Mouse (Mus musculus) left cerebral cortex, adult 11 months (tissue): ENCODE data around the gene Plxna1.

Experiments
- DNase-seq: peaks from one replicate; pipeline ENCODE4 v3.0.0; 2022; ENCODE audit warnings: low spot score

Plxna1 gene

DNA sequence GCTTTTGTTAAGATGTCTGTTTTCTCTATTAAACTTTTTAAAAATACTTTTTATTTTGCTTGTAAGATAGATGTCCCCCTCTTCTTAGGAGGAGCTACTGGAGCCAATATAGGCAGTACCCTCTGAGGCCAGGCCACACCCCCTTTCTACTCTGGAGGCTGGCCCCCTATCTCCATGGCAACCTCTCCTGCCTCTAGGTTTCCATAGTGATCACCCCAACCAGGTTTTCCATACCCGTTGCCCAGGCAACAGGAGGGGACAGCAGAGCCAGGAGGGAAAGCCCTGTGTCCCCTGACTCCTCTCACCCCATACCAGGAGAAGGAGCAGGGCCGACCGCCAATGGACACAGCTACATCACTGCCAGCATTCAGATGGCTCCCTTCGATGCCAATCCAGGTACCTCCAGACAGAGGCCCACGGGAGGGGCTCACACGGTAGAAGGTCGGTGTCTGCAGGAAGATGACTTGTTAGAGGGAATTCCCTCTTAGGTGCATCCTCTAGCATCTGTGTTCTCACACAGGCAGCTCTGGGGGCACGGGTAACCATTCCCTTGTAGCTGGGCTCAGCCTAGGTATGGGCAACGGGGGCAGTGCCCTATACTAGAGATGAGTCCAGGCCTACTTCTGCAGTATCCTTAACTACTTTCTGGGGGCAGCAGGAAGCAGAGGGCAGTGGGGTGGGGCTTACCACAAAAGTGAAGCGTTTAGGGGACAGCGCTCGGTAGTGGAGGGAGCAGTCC lies 28.3 kb downstream of the Plxna1 start:
- no peak for DNase-seq

DNA sequence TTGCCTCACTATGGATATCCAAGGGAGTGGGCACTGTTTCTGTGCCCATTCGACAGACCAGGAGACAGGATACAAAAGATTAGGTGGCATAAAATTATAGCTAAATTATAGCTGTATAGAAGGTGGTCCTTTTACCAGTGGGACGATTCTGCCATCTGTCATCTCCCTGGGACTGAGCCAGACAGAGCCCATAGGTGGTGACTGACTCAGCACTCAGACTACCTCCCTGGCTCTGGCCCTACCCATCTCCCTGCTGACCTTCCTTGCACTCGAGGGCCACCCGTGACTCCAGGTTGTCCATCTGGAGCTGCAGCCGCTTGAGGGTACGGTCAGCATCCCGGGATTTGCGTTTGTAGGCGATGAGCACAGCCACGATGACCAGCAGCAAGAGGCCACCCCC lies 31.5 kb downstream of the Plxna1 start:
- no peak for DNase-seq

DNA sequence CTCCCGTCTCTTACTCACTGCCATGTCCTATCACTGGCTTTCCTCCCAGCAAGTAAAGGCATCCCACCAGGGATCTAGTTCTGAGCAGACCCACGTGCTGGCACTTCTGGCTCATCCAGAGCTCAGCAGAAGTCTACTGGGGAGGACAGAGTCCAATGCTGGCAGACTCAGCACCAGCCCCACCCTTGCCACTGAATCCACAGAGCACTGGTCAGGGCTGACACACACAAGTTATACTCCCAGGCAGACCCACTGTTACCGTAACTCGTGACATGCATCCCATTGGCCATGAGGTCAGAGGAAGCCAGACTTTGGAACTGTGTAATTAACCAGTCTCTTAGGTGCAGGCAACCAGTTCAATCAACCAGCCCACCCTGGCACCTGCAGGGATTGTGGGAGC lies 33.8 kb downstream of the Plxna1 start:
- DNase-seq: no peak

DNA sequence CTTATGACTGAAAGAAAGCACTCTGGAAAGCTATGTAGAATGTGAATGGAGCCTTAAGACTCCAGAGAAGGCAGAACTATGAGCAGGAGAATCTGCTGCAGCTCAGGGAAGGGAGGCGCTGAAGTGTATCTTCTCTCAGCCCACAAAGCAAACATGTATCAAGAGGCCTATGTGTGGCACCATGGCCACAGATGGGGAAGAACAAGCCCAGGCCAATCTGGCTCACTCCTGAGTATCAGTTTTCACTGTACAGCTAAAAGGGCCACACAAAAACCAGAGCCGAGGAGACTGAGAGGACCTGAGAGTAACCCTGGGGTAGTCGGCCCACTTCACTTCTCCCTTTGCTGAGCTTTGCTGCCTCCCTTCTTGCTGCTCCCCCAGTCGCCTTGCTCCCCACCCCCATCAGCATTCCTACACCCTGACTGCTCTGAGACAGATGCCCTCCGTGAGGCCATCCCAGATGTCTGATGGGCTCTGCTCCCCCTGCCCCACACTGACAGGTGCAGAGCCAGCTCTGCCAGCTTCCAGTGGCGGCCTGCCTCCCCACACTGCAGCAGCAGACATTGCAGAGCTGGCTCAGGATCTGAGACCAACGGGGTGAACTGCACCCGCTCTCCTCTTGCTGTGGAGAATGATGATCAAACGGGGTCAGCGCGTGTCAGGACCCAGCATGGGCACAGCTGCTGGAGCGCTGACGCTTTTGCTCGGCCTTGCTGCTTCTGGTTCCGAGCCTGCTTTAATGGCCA lies 34.5 kb downstream of the Plxna1 start:
- no peak for DNase-seq

DNA sequence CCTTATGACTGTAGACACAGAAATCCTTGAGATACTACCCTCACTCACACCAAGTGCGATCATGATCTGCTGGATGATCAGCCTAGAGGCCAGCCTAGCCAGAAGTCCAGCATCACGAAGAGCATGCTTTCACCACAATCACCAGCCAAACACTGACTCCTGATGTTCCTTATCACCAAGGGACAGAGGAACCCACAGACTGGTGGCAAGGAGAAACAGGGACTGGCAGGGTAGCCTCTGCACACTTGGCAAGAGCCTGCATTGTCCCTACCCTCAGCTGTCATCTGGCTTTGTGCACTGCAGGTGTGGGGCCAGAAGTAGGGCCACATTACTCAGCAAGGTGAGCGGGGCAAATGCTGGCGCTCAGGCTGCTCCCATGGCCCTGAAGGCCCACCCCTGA lies 37.6 kb downstream of the Plxna1 start:
- no peak for DNase-seq

DNA sequence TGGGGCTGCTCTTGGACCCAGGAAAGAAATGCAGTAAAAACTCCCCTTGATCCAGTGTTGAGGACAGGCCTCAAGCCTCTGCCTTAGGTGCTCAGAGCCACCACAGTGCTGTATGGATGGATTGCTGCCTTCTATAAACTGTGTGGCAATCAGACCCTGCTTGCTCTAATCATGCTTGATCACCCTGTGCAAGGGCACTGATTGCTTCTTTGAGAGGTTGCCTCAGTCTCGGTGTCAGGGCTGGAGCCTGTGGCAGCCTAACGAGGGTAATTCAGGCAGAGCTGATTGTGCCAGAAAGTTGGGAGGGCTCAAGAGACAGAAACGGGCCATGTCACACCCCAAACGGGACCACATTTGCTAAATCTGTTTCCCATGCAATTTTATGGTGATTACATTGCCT lies 47.2 kb downstream of the Plxna1 start:
- DNase-seq: no peak

DNA sequence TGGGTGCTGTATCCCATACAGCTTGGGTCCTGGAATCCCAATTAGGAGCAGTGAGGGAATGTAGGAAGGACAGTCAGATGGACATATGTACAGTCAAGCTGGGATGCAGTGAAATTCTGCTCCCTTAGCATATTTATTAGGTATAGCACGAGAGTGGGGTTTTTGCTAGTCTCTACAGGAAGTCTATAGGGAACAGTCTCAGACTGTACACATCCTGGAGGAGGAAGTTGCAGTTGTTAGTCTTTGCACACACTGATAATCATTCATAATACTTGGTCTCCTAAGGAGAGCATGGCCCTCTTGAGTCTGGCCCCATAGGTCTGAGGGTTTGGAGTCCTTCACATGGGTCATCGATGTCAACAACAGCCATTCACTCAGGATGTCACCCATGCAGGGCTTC lies 50.9 kb downstream of the Plxna1 start:
- no peak for DNase-seq

DNA sequence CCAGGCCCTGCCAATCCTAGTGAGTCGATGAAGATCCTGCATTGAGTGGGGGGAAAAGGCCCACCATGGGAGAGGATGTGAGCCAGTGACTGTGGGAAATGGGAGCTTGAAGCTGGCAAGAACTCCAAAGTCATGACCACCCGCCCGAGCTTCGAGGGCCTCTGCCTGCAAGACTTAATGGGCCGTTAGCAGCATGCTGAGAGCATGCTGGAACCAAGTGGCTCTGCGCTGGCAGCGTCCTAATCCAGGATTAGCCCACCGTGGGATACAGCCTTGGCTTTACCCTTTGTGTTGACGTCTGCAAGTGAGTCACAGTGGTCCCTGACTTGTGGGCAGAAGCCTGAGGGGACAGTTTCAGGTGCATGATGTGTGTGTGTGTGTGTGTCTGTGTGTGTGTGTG lies 52.2 kb downstream of the Plxna1 start:
- DNase-seq: no peak

DNA sequence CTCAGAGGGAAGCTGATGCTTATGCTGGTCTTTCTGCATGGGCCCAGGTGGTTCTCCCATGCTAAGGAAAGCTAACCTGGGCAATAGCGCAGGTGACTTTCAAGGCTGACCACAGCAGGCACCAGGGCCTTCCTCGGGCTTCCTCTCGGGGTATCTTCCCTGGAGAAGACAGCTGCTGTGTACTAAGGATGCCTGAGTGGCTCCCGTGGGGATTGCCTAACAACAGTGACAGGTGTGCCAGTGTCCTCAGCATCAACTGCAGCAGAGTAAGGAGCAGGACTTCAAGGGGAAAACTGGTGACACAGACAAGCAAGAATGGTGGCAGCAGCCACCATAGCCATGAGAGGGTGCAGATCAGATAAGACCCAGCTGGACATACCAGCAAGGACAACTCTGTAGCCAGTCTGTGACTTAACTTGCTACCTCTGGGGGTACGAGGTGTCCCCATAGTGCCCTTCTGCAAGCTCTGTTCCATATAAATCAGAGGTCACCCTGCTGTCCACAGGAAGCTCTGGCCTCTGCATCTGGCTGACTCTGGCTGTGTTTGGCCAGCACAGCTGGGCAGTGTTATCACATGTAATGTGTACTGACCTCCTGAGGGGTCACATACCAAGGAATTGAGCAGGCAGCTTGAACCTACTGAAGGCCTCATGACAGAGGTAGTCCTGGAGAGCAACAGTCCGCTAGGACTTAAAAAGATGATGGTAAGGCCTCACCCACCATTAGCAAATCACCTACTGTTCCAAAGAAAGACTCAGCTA lies 54.0 kb downstream of the Plxna1 start:
- DNase-seq: no peak

DNA sequence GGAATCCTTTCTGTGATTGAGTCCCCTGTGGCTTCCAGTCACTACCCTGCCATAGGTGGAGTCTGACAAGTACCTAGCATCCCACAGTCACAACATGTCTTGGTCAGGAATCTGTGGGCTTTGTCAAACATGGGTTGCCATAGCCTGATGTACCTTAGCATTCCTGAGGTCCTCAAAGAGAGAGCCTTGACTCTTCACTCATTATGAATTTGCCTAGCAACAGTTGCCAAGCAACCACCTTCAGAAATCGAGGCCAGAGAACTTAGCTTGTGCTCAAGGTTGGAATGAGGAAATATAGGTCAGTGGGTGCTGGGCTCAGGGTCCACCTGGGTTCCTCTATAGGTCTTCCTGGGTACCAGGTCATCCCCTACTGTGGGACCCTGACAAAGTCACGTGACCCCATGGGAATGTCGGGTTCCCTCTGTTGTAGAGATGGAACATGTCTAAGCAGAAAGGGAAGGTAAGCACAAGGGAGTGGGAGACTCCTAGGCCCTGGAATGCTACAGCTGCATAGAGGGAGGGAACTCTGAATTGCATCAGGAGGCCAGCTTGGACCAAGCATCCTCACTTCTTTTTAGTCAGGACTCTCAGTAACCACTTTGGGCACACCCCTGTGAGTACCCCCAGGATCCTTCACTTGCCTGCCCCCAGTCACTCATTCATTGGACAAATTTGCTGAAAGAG lies 57.9 kb downstream of the Plxna1 start:
- DNase-seq: peak; percentile 38

DNA sequence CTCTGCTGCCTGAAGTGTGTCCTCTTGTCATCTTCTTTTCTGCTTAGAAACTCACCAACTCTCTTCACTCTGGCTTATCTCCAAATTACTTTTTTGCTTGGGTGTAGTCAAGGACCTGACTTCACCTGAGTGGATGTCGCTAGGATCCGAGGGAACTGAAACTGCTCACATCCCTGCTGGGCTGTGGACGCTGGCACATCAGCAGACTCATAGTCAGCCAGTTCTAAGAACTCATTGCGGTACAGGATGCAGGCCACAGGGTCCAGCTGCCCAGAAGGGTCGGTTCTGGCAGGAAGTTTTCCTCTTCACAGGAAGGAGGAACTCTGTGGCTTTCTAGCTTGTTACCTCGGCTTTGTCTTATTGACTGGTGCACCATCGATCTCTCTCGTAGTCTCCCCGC lies 62.6 kb downstream of the Plxna1 start:
- DNase-seq: no peak

DNA sequence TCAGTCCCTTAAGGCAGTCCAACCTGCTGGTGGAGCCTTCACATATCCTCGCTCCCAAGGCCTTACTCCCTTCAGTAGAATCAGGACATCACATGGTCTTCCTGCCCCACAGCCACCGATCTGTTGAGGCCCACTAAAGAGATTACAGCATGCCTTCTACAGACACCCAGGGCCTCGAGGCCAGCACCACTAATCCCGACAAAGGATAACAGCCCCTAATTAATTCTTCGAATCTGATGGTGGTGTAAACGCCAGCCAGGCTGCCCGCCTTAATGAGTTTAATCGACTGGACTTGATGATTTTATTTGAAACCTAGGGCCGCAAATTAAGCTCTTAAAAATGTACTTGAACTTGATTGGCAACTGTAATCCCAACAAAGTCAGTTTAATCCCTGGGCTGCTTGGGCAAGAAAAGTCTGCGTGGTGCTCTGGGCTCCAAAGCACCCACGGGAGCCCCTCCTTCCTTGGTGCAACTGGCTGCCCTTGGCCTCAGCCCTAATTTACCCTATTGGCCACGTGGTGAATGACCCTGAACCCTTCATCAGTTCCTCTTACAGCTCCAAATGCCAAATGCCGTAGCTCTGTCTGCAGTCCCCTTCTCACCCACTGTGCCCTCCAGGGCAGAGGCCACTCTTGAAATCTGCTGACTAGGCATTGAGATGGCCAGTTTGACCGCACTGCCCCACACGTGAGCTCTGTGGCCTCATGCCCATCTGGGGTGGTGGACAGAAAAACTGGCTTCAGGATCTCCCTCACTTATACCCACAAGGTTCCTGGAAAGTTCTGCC lies 65.3 kb downstream of the Plxna1 start:
- no peak for DNase-seq

DNA sequence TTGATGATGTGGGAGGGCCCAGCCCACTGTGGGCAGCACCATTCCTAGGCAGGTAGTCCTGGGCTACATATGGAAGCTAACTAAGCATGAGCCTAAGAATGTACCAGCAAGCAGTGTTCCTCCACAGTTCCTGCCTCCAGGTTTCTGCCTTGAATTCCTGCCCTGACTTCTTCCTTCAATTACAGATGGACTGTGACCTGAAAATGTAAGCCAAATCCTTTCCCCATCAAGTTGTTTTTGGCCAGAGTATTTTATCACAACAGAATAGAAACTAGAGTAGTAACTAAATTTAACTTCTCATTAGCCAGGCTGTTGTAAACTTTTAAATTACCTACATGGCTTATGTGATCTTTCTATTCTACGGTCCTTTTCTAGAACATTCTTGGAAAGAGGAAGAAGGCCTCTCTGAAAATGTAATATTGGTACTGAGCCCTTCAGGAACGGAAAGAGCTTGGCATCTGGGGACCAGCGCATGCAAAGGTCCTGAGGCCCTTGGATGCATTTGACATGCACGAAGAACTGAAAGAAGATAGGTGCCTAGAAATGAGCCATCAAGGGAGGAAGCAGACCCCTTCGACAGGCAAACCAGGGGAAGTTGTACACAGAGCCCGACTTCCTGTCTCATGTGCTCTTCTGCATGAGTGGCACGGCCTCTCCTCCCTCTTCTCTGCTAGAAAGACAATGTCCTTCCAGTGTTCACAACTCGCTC lies 66.3 kb downstream of the Plxna1 start:
- no peak for DNase-seq

DNA sequence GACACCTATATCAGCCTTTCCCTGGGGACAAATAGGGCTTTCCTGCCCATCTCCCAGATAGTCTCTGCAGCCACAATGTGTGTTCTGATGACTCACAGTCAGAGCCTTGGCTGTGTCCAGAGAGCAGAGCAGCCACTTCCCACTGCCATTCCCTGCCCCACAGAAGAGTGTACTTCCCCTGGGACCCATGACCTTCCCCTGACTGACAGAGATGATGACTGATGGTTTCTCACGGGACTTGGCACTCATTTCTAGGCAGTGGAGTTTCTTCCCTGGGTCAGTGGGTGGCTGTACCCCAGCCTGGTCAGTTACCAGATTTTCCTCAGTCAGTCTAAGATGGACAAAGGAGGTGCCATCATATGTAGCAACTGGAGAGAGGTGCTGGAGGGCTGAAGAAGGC lies 67.8 kb downstream of the Plxna1 start:
- DNase-seq: no peak

DNA sequence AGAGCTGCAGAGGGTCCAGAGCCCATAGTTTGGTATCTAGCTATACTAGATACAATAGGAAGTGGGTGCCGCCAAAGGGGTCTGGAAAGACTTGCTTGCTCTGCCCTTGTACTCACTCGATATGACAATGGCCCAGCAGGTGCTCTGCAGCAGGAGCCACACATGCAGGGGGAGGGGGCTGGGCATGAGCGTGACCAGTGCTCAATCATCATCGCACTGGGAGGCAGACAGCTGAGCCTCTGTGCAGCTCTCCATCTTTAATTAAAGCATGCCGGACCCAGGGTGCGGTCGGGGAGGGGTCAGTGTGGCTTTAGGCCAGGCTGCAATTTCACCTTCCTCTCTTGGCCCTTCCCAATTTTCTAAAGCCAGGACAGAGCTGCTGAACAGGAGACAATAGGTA lies 70.9 kb downstream of the Plxna1 start:
- DNase-seq: no peak

DNA sequence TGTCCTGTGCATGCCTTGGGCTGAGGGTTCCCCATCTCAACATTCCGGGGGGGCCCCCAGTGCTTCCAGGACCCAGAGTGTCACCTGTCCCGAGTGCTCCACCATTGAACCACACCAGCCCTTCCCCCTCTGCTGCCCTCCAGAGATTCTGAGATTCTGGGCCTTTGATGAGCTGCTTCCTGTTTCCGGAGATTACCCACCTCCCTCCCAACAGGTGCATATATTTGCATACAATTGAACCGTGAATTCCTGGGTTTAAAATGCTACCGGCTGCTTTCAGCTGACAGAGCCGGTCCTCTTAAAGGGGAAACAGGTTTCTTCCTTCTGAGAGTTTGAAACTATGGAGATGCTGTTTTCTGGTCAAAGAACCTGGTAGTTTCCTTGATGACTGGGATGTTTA lies 74.3 kb downstream of the Plxna1 start:
- no peak for DNase-seq

DNA sequence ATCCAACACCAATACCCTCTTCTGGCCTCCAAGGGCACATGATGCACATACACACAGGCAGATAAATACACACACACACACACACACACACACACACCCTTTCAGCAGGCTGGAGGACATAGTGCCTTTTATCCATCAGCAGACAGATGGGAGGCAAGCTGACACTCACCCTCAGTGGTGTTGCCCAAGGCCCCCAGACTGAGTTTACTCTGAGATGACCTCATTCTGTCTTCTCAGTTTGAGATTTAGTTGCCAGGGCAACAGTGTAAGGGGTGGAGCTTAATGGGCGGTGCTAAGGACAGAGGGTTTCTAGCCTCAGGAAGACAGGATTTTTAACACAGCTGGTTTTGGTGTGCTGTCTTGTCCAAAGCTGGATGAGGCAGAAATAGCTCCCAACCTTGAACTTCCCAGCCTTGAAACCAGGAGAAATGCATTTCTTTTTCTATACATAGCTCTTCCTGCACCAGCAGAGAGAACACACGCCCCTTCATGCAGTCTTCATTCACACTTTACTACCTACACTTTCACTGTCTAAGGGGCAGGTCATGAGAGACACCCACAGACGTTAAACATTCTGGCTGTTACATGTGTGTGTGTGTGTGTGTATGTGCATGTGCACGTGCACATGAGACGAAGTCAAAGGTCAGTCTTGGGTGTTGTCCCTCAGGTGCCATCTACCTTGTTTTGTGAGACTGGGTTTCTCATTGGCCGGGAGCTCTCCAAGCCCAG lies 75.6 kb downstream of the Plxna1 start:
- no peak for DNase-seq

DNA sequence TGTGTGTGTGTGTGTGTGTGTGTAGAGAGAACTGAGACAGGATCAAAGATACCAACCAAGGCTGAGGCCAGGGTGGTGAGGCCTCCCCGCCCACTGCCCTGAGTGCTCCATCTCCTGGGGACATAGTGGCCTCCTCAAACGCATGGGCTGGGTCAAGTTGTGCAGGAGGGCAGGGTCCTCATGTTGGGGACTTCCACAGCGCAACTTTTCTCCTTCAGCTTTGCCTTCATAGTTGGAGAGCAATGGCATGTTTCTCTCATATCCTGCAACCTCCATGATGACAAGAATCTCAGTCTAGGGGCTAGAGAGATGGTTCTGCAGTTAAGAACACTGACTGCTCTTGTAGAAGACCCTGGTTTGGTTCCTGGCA lies 76.1 kb downstream of the Plxna1 start:
- no peak for DNase-seq

DNA sequence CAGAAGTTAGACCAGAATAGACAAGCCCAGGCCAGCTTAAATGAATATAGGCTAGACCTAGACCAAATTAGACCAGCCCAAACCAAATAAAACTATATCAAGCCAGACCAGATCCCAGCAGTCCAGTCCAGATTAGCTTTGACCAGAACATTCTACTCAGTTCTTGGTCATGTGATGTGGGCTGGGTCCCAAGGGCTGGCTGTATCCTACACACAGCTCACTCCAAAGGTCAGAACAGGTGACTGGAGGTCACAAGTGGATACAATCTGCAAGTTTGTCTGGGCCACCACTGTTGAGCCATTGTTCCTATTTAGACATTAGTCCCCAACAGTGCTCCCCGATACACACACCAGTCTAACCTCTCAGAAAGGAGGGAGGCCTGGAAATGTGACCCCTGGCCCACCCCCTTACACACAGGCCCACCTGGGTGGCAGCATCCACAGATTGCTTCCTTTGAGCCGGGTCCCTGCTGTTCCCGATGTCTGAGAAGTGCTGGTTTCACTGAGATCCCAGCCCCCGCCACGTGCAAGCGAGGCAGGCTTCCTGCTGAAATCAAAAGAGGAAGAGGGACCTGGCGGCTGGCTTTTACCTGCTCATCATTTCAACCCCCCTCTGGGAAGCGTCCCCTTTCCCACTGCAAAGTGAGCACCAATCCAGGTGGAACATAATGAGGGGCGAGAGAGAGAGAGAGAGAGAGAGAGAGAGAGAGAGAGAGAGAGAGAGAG lies 76.7 kb downstream of the Plxna1 start:
- DNase-seq: no peak

DNA sequence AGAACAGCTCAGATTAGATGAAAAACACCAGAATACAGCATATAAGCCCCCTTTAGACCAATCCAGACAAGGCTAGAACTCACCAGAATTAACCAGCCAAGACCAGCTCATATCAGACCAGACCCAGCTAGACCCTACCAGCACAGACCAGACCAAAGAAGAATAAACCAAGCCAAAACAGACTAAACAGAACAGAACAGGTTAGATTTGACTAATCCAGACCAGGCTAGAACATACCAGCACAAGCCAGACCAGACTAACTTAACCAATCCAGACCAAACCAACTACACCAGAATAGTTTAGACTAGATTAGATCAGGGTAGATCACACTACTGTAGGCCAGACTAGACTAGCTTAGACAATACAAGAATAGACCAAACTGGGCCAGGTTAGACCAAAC lies 77.3 kb downstream of the Plxna1 start:
- no peak for DNase-seq
